Mouse (Mus musculus) forebrain, embryonic 12.5 days (tissue): Measurements from ENCODE around the gene Tmem238. TPM values are rescaled to one million over a fixed set of nuclear protein-coding genes. Genes with fewer than 3 reads are reported as not detected.

ENCODE experiments used
- ATAC-seq: fragments of 200-750 bp; cut with Nextera tagmentation; 2 replicates; pipeline ENCODE4 v1.8.0; 2017; ENCODE audit warnings: moderate TSS enrichment; ENCODE audit not compliant: low FRiP score
- H3K27ac ChIP-seq: fragments of 300-500 bp; sonication (generic); 2 replicates; pipeline ENCODE4 v1.5.1; 2016; ENCODE audit warnings: mild to moderate bottlenecking
- H3K27me3 ChIP-seq: fragments of 300-500 bp; sonication (generic); 2 replicates; pipeline ENCODE4 v1.6.1; 2016; ENCODE audit warnings: mild to moderate bottlenecking
- H3K36me3 ChIP-seq: fragments of 300-500 bp; sonication (generic); replicated peaks from 2 replicates; pipeline ENCODE4 v1.6.1; 2016; ENCODE audit warnings: mild to moderate bottlenecking
- H3K4me1 ChIP-seq: fragments of 300-500 bp; sonication (generic); 2 replicates; pipeline ENCODE4 v1.6.1; 2016
- H3K4me2 ChIP-seq: fragments of 300-500 bp; sonication (generic); 2 replicates; pipeline ENCODE4 v1.6.1; 2016; ENCODE audit warnings: mild to moderate bottlenecking, moderate library complexity
- H3K4me3 ChIP-seq: fragments of 300-500 bp; sonication (generic); replicated peaks from 2 replicates; pipeline ENCODE4 v1.5.1; 2016; ENCODE audit warnings: mild to moderate bottlenecking
- H3K9ac ChIP-seq: fragments of 300-500 bp; sonication (generic); 2 replicates; pipeline ENCODE4 v1.6.1; 2016; ENCODE audit warnings: mild to moderate bottlenecking
- H3K9me3 ChIP-seq: fragments of 300-500 bp; sonication (generic); 2 replicates; pipeline ENCODE4 v1.6.1; 2016
- WGBS: fragments of 180-500 bp; shearing (Covaris S2); methylation state at CpG from one replicate; pipeline ENCODE4 v1.1.7; 2016; 5-methylcytosine and 5-hydroxymethylcytosine counted together
- polyA plus RNA-seq: library from polyadenylated mRNA; unstranded; fragments of >200 nt; fragmentation: Nextera tagmentation; extraction: Ambion mirVana; gene quantifications from 2 replicates; pipeline ENCODE4 v1.2.1, GENCODE M21; 2016

The Tmem238 gene
- polyA plus RNA-seq, 1 experiment from 2014 or later: 2.7 TPM

- Histone ChIP-seq H3K27ac (0 out of 2 replicates have a peak overlapping the region, but pooled peaks have one; percentile 9), H3K36me3 (peaks cover 3% of the 10 kb centered on the region), H3K27me3 (peaks cover 38% of the 10 kb centered on the region), H3K4me2 (peak overlapping the region; percentile 88), H3K4me1 (peaks cover 16% of the 10 kb centered on the region), H3K4me3 (peak overlapping the region; percentile 58), H3K9ac (peak overlapping the region; percentile 82), H3K9me3 (no peaks in the 10 kb centered on the region)
- ATAC-seq: peak; percentile 70
- WGBS: 2% methylated on average over 59 of the region's 64 CpGs
Measured at GRCm38 (mm10) chr7:4788499-4789435, 689 bp downstream of the Tmem238 start.

- H3K4me2 ChIP-seq: no peak overlapping the region
- no peak overlapping the region for H3K27ac ChIP-seq
- H3K36me3 ChIP-seq: no peaks in the 10 kb centered on the region
- no peak overlapping the region for H3K9ac ChIP-seq
- H3K27me3 ChIP-seq: peaks cover 64% of the 10 kb centered on the region
- no peaks in the 10 kb centered on the region for H3K9me3 ChIP-seq
- peaks cover 6% of the 10 kb centered on the region; the same call in 1 of the 2 replicates for H3K4me1 ChIP-seq
- ATAC-seq: no peak
- WGBS: 92% methylated on average over 14 of the region's 14 CpGs
- no peak overlapping the region for H3K4me3 ChIP-seq
Measured at GRCm38 (mm10) chr7:4783667-4784268, 5.7 kb downstream of the Tmem238 start.

GRCm38 (mm10) chr7:4782759-4783158 is 6.7 kb downstream of the Tmem238 start, which contains the start of the genes Il11 and Tmem190:
Gene Il11 (minus strand): TSS chr7:4782859.
Gene Tmem190 (plus strand): TSS chr7:4782937.
- 80% methylated on average over 2 of the region's 2 CpGs for WGBS
- ATAC-seq: no peak

GRCm38 (mm10) chr7:4782130-4782529 is 7.3 kb downstream of the Tmem238 start:
- H3K27ac ChIP-seq: no peak overlapping the region
- H3K4me2 ChIP-seq: no peak overlapping the region
- WGBS: 50% methylated on average over 3 of the region's 3 CpGs
- H3K9ac ChIP-seq: no peak overlapping the region
- peaks cover 68% of the 10 kb centered on the region for H3K27me3 ChIP-seq
- no peak overlapping the region for H3K4me3 ChIP-seq
- no peaks in the 10 kb centered on the region for H3K36me3 ChIP-seq
- peaks cover 8% of the 10 kb centered on the region for H3K4me1 ChIP-seq
- no peak for ATAC-seq
- H3K9me3 ChIP-seq: no peaks in the 10 kb centered on the region

More at GRCm38 (mm10) chr7:4782759-4783158, 6.7 kb downstream of the Tmem238 start, which contains the start of the genes Il11 and Tmem190:
- Histone ChIP-seq H3K4me1 (peaks cover 2% of the 10 kb centered on the region), H3K4me2 (no peak within 1 kb of the TSS), H3K27me3 (peaks cover 68% of the 10 kb centered on the region), H3K4me3 (no peak within 1 kb of the TSS), H3K9ac (no peak within 1 kb of the TSS), H3K36me3 (no peaks in the 10 kb centered on the region), H3K9me3 (no peaks in the 10 kb centered on the region), H3K27ac (no peak within 1 kb of the TSS)

- ATAC-seq: no peak
- H3K9ac ChIP-seq: no peak overlapping the region
- WGBS: 44% methylated on average over 5 of the region's 5 CpGs
- H3K4me1 ChIP-seq: peaks cover 12% of the 10 kb centered on the region
- H3K27ac ChIP-seq: no peak overlapping the region
- no peaks in the 10 kb centered on the region for H3K9me3 ChIP-seq
- no peaks in the 10 kb centered on the region for H3K36me3 ChIP-seq
- no peak overlapping the region for H3K4me2 ChIP-seq
- no peak overlapping the region for H3K4me3 ChIP-seq
- peaks cover 81% of the 10 kb centered on the region for H3K27me3 ChIP-seq
Measured at GRCm38 (mm10) chr7:4779921-4780320, 9.5 kb downstream of the Tmem238 start.

GRCm38 (mm10) chr7:4777851-4778637 is 11.4 kb downstream of the Tmem238 start:
- Histone ChIP-seq H3K27me3 (peaks cover 81% of the 10 kb centered on the region), H3K9ac (peak overlapping the region; percentile 7; the same call in 1 of the 2 replicates)
- WGBS: 3% methylated on average over 19 of the region's 20 CpGs

GRCm38 (mm10) chr7:4776861-4777830 is 12.3 kb downstream of the Tmem238 start:
- H3K9ac ChIP-seq: peak overlapping the region; percentile 42
- H3K27ac ChIP-seq: no peak overlapping the region
- 2% methylated on average over 42 of the region's 56 CpGs for WGBS

More at GRCm38 (mm10) chr7:4777851-4778637, 11.4 kb downstream of the Tmem238 start:
- no peak for ATAC-seq
- Histone ChIP-seq H3K4me1 (peaks cover 12% of the 10 kb centered on the region), H3K4me3 (0 out of 2 replicates have a peak overlapping the region, but pooled peaks have one; percentile 34), H3K4me2 (peak overlapping the region; percentile 50; the same call in 1 of the 2 replicates), H3K27ac (no peak overlapping the region), H3K36me3 (no peaks in the 10 kb centered on the region), H3K9me3 (no peaks in the 10 kb centered on the region)

GRCm38 (mm10) chr7:4776131-4776530 is 13.3 kb downstream of the Tmem238 start:
- Histone ChIP-seq H3K4me3 (no peak overlapping the region), H3K9me3 (no peaks in the 10 kb centered on the region), H3K36me3 (no peaks in the 10 kb centered on the region), H3K27ac (no peak overlapping the region), H3K4me1 (peaks cover 12% of the 10 kb centered on the region), H3K9ac (no peak overlapping the region), H3K4me2 (no peak overlapping the region), H3K27me3 (peaks cover 68% of the 10 kb centered on the region)
- 54% methylated on average over 10 of the region's 10 CpGs for WGBS
- no peak for ATAC-seq

More at GRCm38 (mm10) chr7:4776861-4777830, 12.3 kb downstream of the Tmem238 start:
- peaks cover 74% of the 10 kb centered on the region for H3K27me3 ChIP-seq
- H3K36me3 ChIP-seq: no peaks in the 10 kb centered on the region
- no peaks in the 10 kb centered on the region for H3K9me3 ChIP-seq
- H3K4me1 ChIP-seq: peaks cover 12% of the 10 kb centered on the region
- H3K4me2 ChIP-seq: peak overlapping the region; percentile 50
- peak; percentile 87 for ATAC-seq
- H3K4me3 ChIP-seq: peak overlapping the region; percentile 34

GRCm38 (mm10) chr7:4771202-4771601 is 18.3 kb downstream of the Tmem238 start, which contains the start of gene Fam71e2:
Gene Fam71e2 (minus strand): TSS chr7:4771302.
- no peak for ATAC-seq
- WGBS: 77% methylated on average over 5 of the region's 5 CpGs
- H3K9ac ChIP-seq: no peak within 1 kb of the TSS
- H3K27ac ChIP-seq: no peak within 1 kb of the TSS
- no peak within 1 kb of the TSS for H3K4me2 ChIP-seq
- peaks cover 31% of the 10 kb centered on the region for H3K27me3 ChIP-seq
- no peaks in the 10 kb centered on the region for H3K36me3 ChIP-seq
- H3K4me3 ChIP-seq: no peak within 1 kb of the TSS
- no peaks in the 10 kb centered on the region for H3K4me1 ChIP-seq
- no peaks in the 10 kb centered on the region for H3K9me3 ChIP-seq

- peaks cover 16% of the 10 kb centered on the region for H3K4me1 ChIP-seq
- H3K4me2 ChIP-seq: 0 out of 2 replicates have a peak overlapping the region, but pooled peaks have one; percentile 6
- H3K4me3 ChIP-seq: no peak overlapping the region
- H3K9me3 ChIP-seq: no peaks in the 10 kb centered on the region
- no peak overlapping the region for H3K9ac ChIP-seq
- peaks cover 5% of the 10 kb centered on the region for H3K27me3 ChIP-seq
- H3K27ac ChIP-seq: no peak overlapping the region
- no peaks in the 10 kb centered on the region for H3K36me3 ChIP-seq
- WGBS: 5% methylated on average over 4 of the region's 4 CpGs
- ATAC-seq: no peak
Measured at GRCm38 (mm10) chr7:4764946-4765710, 24.3 kb downstream of the Tmem238 start.
